Comparison of ENCODE assay signal across 8 mouse cellular contexts in the genomic region with DNA sequence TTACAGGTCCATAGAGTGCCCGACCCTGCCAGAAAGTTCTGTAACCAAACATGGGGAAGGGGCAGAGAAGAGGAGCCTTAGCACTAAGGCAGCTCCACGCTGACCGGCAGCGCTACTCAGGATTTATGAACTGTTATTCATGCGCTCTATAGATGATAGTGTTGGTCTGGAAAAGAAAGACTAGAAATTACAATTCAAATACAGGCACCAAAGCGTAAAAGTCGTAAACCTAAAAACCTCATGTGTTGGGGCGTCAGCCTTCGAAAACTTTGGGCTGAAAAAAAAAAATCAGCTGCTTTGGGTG. TPM values are rescaled to one million over a fixed set of nuclear protein-coding genes. Genes with fewer than 3 reads are reported as not detected.
DNase-seq lines count a peak whose midpoint lies in the region; ATAC-seq and TF ChIP-seq lines count a peak whose summit lies in the region.

No protein-coding gene starts in this region.

- H3K27ac ChIP-seq in left cerebral cortex, adult 2 months = peak overlapping the region; percentile 77; the same call in 1 of the 2 replicates
- peak overlapping the region; percentile 79 for H3K27ac ChIP-seq in embryonic facial prominence, embryonic 14.5 days (replicated peaks; ENCODE audit: low read depth, low read length)
- peak overlapping the region; percentile 92 for H3K27ac ChIP-seq in limb, embryonic 11.5 days (replicated peaks; ENCODE audit: low read depth, low read length)
- H3K27ac ChIP-seq in neural tube, embryonic 14.5 days (ENCODE audit: low read depth, low read length) = peak overlapping the region; percentile 84

- peaks cover 10% of the 10 kb centered on the region; the same call in 1 of the 2 replicates for H3K36me3 ChIP-seq in embryonic facial prominence, embryonic 14.5 days (ENCODE audit: control insufficient read depth, insufficient read depth, low read length)
- H3K36me3 ChIP-seq in limb, embryonic 11.5 days (ENCODE audit: control insufficient read depth, insufficient read depth, low read length) = peaks cover 5% of the 10 kb centered on the region; the same call in 1 of the 2 replicates
- no peaks in the 10 kb centered on the region for H3K36me3 ChIP-seq in neural tube, embryonic 14.5 days (ENCODE audit: control insufficient read depth, insufficient read depth, low read length)

- peaks cover 11% of the 10 kb centered on the region; the same call in 1 of the 2 replicates for H3K4me1 ChIP-seq in embryonic facial prominence, embryonic 14.5 days (ENCODE audit: control insufficient read depth, insufficient read depth, low read length)
- 0 out of 2 replicates have a peak, but pooled peaks cover 7% of the 10 kb centered on the region for H3K4me1 ChIP-seq in limb, embryonic 11.5 days (ENCODE audit: control insufficient read depth, insufficient read depth, low read length)
- 0 out of 2 replicates have a peak, but pooled peaks cover 3% of the 10 kb centered on the region for H3K4me1 ChIP-seq in neural tube, embryonic 14.5 days (ENCODE audit: control insufficient read depth, insufficient read depth, low read length)

- TF ChIP-seq CTCF in left cerebral cortex, adult 2 months (IDR thresholded peaks at IDR 0.05) = no peak

- intact Hi-C loops in left cerebral cortex, adult 2 months (cut with DNase I) = loop anchor here (2.0 to 10.0 kb wide), 2 partner anchors 41 to 331 kb away; a partner anchor contains a TSS

- DNase-seq in left cerebral cortex, adult 2 months (ENCODE audit: extremely low spot score in 1 of 2, low spot score in 2 of 2) = no peak
- no peak for DNase-seq in left cerebral cortex, adult 9 months (ENCODE audit: low spot score in 2 of 2)
- peak; percentile 28 for DNase-seq in embryonic facial prominence, embryonic 14.5 days (ENCODE audit: low spot score)
- DNase-seq in limb, embryonic 11.5 days (ENCODE audit: low spot score) = no peak
- no peak for DNase-seq in gastrocnemius, adult 8-10 months (ENCODE audit: low spot score in 2 of 2)
- no peak for DNase-seq in layer of hippocampus, postnatal 36 days
- DNase-seq in ovary, postnatal 14 days (ENCODE audit: low spot score) = no peak

- no peaks in the 10 kb centered on the region for H3K27me3 ChIP-seq in embryonic facial prominence, embryonic 14.5 days (replicated peaks; ENCODE audit: control insufficient read depth, insufficient read depth, low read length)
- no peaks in the 10 kb centered on the region for H3K27me3 ChIP-seq in limb, embryonic 11.5 days (ENCODE audit: control insufficient read depth, insufficient read depth, low read length)
- H3K27me3 ChIP-seq in neural tube, embryonic 14.5 days (ENCODE audit: control insufficient read depth, insufficient read depth, low read length) = no peaks in the 10 kb centered on the region

- 3% methylated on average over 9 of the region's 9 CpGs for whole genome bisulfite sequencing in embryonic facial prominence, embryonic 14.5 days
- 6% methylated on average over 9 of the region's 9 CpGs for WGBS in limb, embryonic 11.5 days
- WGBS in neural tube, embryonic 14.5 days = 4% methylated on average over 9 of the region's 9 CpGs

- no peaks in the 10 kb centered on the region for H3K9me3 ChIP-seq in embryonic facial prominence, embryonic 14.5 days (ENCODE audit: control insufficient read depth, low read length)
- no peaks in the 10 kb centered on the region for H3K9me3 ChIP-seq in limb, embryonic 11.5 days (ENCODE audit: control insufficient read depth, low read length)
- H3K9me3 ChIP-seq in neural tube, embryonic 14.5 days (ENCODE audit: control insufficient read depth, low read length) = no peaks in the 10 kb centered on the region

- no peak for ATAC-seq in embryonic facial prominence, embryonic 14.5 days (ENCODE audit: low read depth)
- peak; percentile 7 for ATAC-seq in limb, embryonic 11.5 days (ENCODE audit: insufficient number of reproducible peaks, low FRiP score, low TSS enrichment, low read depth)
- ATAC-seq in neural tube, embryonic 14.5 days (ENCODE audit: low read depth) = peak; percentile 13

- H3K4me3 ChIP-seq in left cerebral cortex, adult 2 months = peak overlapping the region; percentile 96
- H3K4me3 ChIP-seq in embryonic facial prominence, embryonic 14.5 days (ENCODE audit: low read depth, low read length) = peak overlapping the region; percentile 87
- peak overlapping the region; percentile 79 for H3K4me3 ChIP-seq in limb, embryonic 11.5 days (ENCODE audit: low read depth, low read length)
- peak overlapping the region; percentile 79 for H3K4me3 ChIP-seq in neural tube, embryonic 14.5 days (ENCODE audit: low read depth, low read length)

- peak overlapping the region; percentile 91 for H3K9ac ChIP-seq in embryonic facial prominence, embryonic 14.5 days (ENCODE audit: low read depth, low read length)
- peak overlapping the region; percentile 96 for H3K9ac ChIP-seq in limb, embryonic 11.5 days (ENCODE audit: low read length)
- peak overlapping the region; percentile 88 for H3K9ac ChIP-seq in neural tube, embryonic 14.5 days (replicated peaks; ENCODE audit: low read depth, low read length)

- H3K4me2 ChIP-seq in embryonic facial prominence, embryonic 14.5 days (ENCODE audit: low read depth, low read length) = peak overlapping the region; percentile 75
- H3K4me2 ChIP-seq in limb, embryonic 11.5 days (ENCODE audit: low read depth, severe bottlenecking) = peak overlapping the region; percentile 67
- peak overlapping the region; percentile 93 for H3K4me2 ChIP-seq in neural tube, embryonic 14.5 days (ENCODE audit: low read depth, low read length)

RNA-seq across cellular contexts. Expression of a gene that starts 0.8 kb away (rescaled TPM):
- total RNA-seq in left cerebral cortex, adult 2 months (2021) = 1 to 10 TPM; 7.1 to 9.1 TPM
- polyA plus RNA-seq in embryonic facial prominence, embryonic 14.5 days (2014; fragmentation: Nextera tagmentation; extraction: Ambion mirVana) = 75.9 and 86.7 TPM in 2 replicates
- 213 and 220 TPM in 2 replicates for polyA plus RNA-seq in limb, embryonic 11.5 days (2014; fragmentation: Nextera tagmentation; extraction: Ambion mirVana)
- polyA plus RNA-seq in neural tube, embryonic 14.5 days (2014; fragmentation: Nextera tagmentation; extraction: Ambion mirVana) = 28.0 and 35.7 TPM in 2 replicates
- under 1 TPM; 0.17 to 0.36 (median 0.24) TPM for total RNA-seq in gastrocnemius, adult 8-10 months (2022)
- 10 to 100 TPM; 11.6 to 14.3 TPM for total RNA-seq in layer of hippocampus, postnatal 36 days (2021)

RNA-seq across cellular contexts. Expression of a gene that starts 40.8 kb away (rescaled TPM):
- 1 to 10 TPM; 4.7 to 4.9 TPM for total RNA-seq in left cerebral cortex, adult 2 months (2021)
- polyA plus RNA-seq in embryonic facial prominence, embryonic 14.5 days (2014; fragmentation: Nextera tagmentation; extraction: Ambion mirVana) = 121 and 127 TPM in 2 replicates
- 209 and 222 TPM in 2 replicates for polyA plus RNA-seq in limb, embryonic 11.5 days (2014; fragmentation: Nextera tagmentation; extraction: Ambion mirVana)
- 22.1 and 29.1 TPM in 2 replicates for polyA plus RNA-seq in neural tube, embryonic 14.5 days (2014; fragmentation: Nextera tagmentation; extraction: Ambion mirVana)
- total RNA-seq in gastrocnemius, adult 8-10 months (2022) = 1 to 10 TPM; 3.6 to 4.7 (median 4.2) TPM
- 1 to 10 TPM; 6.9 to 7.5 TPM for total RNA-seq in layer of hippocampus, postnatal 36 days (2021)

RNA-seq across cellular contexts. Expression of a gene that starts 41.0 kb away (rescaled TPM):
- total RNA-seq in left cerebral cortex, adult 2 months (2021) = 10 to 100 TPM; 19.9 to 26.1 TPM
- 17.5 and 18.3 TPM in 2 replicates for polyA plus RNA-seq in embryonic facial prominence, embryonic 14.5 days (2014; fragmentation: Nextera tagmentation; extraction: Ambion mirVana)
- polyA plus RNA-seq in limb, embryonic 11.5 days (2014; fragmentation: Nextera tagmentation; extraction: Ambion mirVana) = 21.4 and 22.1 TPM in 2 replicates
- polyA plus RNA-seq in neural tube, embryonic 14.5 days (2014; fragmentation: Nextera tagmentation; extraction: Ambion mirVana) = 8.0 and 10.8 TPM in 2 replicates
- total RNA-seq in gastrocnemius, adult 8-10 months (2022) = 1 to 10 TPM; 2.1 to 4.3 (median 3.4) TPM
- 10 to 100 TPM; 26.0 to 28.4 TPM for total RNA-seq in layer of hippocampus, postnatal 36 days (2021)

Comparison
In these comparisons a context has a peak if more than half of its experiments do, and no peak if none do; other contexts are left out.
1. RNA of a gene that starts 0.8 kb away (total RNA-seq): 11.6 to 14.3 TPM in layer of hippocampus, postnatal 36 days and 7.1 to 9.1 TPM in left cerebral cortex, adult 2 months; 0.17 to 0.36 TPM in gastrocnemius, adult 8-10 months; every median in the first group is over 4 times any median in the second.
2. Peak in every context shown above with its lines, with median percentiles within 50 percentile points of each other: H3K27ac ChIP-seq, H3K4me3 ChIP-seq, H3K4me2 ChIP-seq and H3K9ac ChIP-seq.